Mouse (Mus musculus) right cerebral cortex, adult 2 months (tissue): ENCODE data around the gene Ppp1r2.

ENCODE experiments used
- DNase-seq, 2 experiments: peaks; one replicate each; pipeline ENCODE4 v3.0.0; 2021 to 2022; ENCODE audit warnings: low spot score in 2 of 2

The Ppp1r2 gene

GRCm38 (mm10) chr16:31233541-31234339, 41.3 kb downstream of the Ppp1r2 start:
- peak; percentile 70 to 81 for DNase-seq

GRCm38 (mm10) chr16:31233167-31233498, 41.9 kb downstream of the Ppp1r2 start:
- no peak for DNase-seq

- DNase-seq: no peak
Observed at GRCm38 (mm10) chr16:31232491-31233166, 42.4 kb downstream of the Ppp1r2 start.

GRCm38 (mm10) chr16:31231591-31231990, 43.5 kb downstream of the Ppp1r2 start:
- DNase-seq: no peak

GRCm38 (mm10) chr16:31227746-31228145, 47.3 kb downstream of the Ppp1r2 start:
- no peak for DNase-seq

- no peak for DNase-seq
Observed at GRCm38 (mm10) chr16:31215271-31215670, 59.8 kb downstream of the Ppp1r2 start.

- DNase-seq: no peak
Observed at GRCm38 (mm10) chr16:31213463-31213862, 61.6 kb downstream of the Ppp1r2 start.

GRCm38 (mm10) chr16:31211503-31211902, 63.6 kb downstream of the Ppp1r2 start:
- no peak for DNase-seq

GRCm38 (mm10) chr16:31210453-31210852, 64.6 kb downstream of the Ppp1r2 start:
- no peak for DNase-seq

GRCm38 (mm10) chr16:31209911-31210310, 65.2 kb downstream of the Ppp1r2 start:
- no peak for DNase-seq

- no peak for DNase-seq
Observed at GRCm38 (mm10) chr16:31205726-31206125, 69.4 kb downstream of the Ppp1r2 start.

- DNase-seq: no peak
Observed at GRCm38 (mm10) chr16:31205187-31205586, 69.9 kb downstream of the Ppp1r2 start.

- no peak for DNase-seq
Observed at GRCm38 (mm10) chr16:31204216-31204615, 70.9 kb downstream of the Ppp1r2 start.

- DNase-seq: no peak
Observed at GRCm38 (mm10) chr16:31201704-31202103, 73.4 kb downstream of the Ppp1r2 start.
